Mouse (Mus musculus): ENCODE data around the gene Gata1. TPM values are rescaled to one million over a fixed set of nuclear protein-coding genes. Genes with fewer than 3 reads are reported as not detected.
"Not testable (repeated sequence)": the region's sequence is repeated elsewhere in the genome, so short reads cannot be mapped to it uniquely, and the experiment has no call there.

The Gata1 gene
- 0.18 and 0.26 TPM in 2 replicates for polyA plus RNA-seq (2012; rRNA removed)

DNA sequence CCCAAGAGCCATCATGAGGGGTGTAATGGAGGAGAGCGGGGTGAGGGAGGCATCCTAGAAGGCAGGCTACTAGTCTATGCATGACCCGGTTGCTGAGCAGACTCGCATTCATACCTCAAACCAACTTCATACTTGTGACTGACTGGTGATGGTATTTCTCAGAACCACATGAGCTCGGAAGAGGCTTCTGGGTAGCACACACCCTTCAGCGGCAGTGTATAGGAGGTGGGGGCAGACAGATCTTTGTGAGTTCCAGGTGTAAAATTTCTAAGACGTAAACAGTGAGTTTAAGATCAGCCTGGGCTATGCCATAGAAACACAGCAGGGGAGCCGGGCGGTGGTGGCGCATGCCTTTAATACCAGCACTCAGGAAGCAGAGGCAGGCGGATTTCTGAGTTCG is at the start of gene Gata1:
Gene Gata1, minus strand, starts transcription at position 180 of the 400 bp plus-strand sequence.
- no peak for DNase-seq (ENCODE audit: low spot score)

DNA sequence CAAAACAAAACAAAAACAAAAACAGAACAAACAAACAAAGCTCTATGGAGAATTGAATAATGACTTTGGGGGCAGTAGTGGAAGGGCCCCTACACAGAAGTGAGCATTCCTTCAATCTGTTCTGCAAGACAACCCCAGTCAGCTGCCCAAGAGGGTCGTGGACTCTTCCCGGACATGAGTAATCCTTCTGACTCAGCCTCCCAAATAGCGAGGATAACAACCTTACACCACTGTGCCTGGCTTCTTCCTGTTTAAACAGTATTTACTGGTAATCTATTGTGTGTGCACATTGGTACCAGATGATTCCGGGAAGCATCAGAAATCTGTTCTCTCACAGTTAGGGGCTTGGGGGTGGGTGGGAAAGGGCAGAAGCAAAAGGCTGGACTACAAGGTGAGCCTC is 48.9 kb upstream of the Gata1 start:
- no peak for DNase-seq (ENCODE audit: low spot score)

DNA sequence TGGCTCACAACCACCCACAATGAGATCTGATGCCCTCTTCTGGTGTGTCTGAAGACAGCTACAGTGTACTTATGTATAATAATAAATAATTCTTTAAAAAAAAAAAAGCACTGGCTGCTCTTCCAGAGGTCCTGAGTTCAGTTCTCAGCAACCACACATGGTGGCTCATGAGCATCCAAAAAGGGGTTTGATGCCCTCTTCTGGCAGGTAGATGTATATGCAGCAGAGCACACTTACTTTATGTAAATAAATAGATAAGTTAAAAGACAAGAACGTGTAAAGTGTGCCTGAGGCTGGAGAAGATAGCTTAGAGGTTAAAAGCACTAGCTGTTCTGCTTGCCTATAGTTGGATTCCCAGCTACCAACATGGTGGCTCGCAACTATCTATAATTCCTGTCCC is 46.9 kb upstream of the Gata1 start:
- no peak for DNase-seq (ENCODE audit: low spot score)

DNA sequence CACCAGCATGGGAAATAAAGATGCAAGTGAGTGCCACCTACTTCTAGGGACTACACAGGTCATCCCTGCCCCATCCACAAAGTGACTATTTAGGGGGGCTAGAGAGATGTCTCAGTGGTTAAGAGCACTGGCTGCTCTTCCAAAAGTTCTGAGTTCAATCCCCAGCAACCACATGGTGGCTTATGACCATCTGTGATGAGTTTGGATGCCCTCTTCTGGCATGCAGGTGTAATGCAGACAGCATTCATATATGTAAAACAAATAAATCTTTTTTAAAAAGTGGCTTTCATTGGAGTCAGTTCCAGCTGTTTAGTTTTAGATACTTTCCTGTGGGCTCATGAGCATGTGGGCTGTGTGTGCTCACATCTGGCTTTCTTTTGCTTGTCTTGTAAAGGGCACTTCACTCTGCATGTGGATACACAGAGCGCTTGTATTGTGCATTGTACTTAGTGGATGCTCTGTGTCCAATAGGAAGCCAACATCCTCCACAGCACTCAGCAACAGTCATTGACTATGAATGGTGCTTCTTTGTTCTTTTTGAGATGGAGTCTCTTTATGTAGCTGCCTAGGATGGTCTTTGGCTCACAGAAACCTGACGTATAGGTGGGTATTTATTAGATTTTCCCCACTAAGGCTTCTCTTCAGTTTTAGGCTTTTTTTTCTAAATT is 42.4 kb upstream of the Gata1 start:
- no peak for DNase-seq (ENCODE audit: low spot score)

DNA sequence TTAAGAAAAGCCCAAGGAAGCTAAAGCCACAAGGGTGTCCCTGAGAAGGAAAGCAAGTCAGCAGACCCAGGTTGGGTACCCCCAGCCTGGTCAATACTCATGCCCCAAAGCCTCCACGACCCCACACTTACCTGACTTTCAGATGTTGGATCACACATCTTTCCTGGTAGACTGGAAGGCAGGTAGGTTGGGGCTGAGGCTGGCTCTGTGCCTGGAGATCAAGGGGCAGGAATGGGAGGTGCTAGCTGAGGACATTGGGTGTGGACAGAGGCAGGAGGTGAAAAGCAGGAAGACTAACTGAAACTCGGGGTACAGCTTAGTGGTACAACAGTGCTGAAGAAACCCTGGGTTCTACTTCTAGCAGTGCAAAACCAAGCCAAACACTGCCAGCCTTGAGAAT is 40.4 kb upstream of the Gata1 start, which contains the start of gene Glod5:
Gene Glod5, minus strand, starts transcription at position 207 of the 400 bp plus-strand sequence.
- no peak for DNase-seq (ENCODE audit: low spot score)

DNA sequence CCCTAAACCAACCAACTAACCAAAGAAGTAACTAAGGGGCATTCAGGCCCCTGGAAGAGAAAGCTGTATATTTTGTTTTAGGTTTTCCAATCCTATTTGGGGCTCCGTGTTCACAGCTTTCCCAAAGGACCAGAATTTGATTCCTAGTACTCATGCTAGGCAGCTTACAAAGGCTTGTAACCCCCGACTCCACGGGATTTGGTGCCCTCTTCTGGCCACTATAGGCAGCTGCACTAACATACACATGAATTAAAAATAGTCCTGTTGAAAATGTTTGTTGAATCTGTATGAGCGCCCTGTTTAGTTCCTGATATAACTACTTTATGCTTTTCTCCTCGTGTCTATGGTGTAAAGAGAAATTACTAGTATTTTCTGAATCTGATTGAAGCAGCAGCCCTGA is 39.3 kb upstream of the Gata1 start:
- no peak for DNase-seq (ENCODE audit: low spot score)

DNA sequence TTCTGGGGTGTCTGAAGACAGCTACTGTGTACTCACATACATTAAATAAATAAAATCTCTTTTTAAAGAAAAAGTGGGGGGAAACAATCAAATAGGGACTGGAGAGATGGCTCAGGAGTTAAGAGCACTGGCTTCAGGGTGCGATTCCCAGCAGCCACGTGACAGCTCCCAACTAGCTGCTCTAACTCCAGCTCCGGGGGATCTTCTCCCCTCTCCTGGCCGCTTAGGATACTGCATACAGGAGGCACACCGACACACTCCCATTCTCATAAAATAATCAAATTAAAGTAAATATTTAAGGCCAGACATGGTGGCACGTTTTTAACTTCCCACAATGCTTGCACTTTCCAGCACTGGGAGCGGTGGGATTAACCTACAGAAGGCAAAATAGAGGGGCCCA is 37.8 kb upstream of the Gata1 start:
- not testable (repeated sequence) for DNase-seq (ENCODE audit: low spot score)

DNA sequence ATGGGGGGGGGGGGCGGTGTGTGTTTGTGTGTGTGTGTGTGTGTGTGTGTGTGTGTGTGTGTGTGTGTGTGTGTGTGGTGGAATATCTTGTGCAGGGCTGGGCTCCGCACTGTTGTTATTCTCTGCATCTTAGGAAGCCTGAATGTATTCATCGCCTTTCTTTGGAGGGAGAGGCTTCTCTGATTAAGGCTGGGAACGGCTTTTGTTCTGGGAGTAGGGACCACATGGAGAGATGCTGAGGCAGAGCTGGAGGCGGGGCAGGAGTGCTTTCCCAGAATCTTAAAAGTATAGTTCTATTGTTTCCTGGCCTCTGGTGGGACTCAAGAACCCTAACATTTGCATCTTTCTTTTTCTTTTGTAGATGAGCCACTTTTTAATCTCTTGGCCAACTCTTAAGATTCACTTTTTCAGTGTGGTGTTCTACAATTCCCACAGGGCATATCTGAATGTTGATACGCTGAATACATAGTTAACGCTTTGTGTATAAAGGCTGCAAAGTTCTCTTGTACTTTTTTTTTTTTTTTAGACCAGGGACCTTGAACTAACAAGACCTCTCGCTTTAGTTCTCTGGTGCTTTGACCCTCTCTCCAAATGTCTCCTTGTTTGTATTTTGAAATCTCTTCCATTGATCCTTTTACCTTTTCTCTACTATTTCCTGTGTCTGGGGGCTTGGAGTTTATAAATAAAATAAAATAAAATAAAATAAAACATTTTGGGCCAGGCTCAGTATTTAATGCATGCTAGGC is 35.9 kb upstream of the Gata1 start:
- DNase-seq (ENCODE audit: low spot score): no peak

DNA sequence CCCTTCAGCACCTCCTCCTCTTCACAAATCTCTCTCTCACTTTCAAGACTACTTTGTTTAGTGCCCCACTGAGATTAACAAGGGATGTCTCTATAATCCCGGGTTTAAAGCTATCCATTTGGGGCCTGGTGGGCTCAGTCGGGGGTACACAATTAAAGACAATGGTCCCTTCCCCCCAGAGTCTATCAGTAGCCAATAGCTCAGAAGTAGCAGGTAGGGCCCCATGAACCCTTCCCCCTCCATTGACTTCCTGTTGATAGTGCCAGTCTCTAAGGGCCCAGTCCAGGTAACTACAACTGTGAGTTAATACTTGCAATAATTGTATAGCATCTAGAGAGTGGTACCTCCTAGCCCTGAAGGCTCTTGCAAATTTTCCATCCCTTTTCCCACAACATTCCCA is 35.3 kb upstream of the Gata1 start:
- no peak for DNase-seq (ENCODE audit: low spot score)

DNA sequence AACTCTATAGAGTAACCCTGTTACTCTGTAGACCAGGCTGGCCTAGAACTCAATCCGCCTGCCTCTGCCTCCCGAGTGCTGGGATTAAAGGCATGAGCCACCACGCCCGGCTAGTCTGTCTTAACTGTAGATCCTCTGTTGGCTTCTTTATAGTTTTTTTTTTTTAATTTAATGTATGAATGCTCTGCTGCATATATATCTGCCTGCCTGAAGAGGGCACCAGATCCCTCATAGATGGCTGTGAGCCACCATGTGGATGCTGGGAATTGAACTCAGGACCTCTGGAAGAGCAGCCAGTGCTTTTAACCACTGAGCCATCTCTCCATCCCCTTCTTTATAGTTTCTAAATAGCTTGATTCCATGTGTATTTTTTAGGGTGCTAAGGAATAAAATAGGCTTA is 31.5 kb upstream of the Gata1 start:
- DNase-seq (ENCODE audit: low spot score): not testable (repeated sequence)

DNA sequence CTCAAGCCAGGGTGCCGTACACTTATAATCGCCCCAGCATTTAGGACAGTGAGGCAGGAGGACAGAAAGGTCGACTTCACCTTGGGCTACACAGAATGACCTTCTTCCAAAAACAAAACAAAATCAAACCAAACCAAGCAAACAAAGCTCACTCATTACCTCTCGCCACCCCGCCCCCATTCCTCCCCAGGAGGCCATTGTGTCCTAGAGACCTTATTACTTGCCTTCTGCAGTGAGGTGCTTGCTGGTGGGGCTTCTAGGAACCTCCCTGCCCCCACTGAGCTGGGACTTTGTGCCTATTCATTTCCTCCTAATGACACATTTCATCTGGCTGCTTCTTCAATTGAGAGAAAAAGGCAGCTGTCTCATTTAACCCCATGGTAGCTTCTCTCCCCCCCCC is 30.7 kb upstream of the Gata1 start:
- DNase-seq (ENCODE audit: low spot score): no peak

DNA sequence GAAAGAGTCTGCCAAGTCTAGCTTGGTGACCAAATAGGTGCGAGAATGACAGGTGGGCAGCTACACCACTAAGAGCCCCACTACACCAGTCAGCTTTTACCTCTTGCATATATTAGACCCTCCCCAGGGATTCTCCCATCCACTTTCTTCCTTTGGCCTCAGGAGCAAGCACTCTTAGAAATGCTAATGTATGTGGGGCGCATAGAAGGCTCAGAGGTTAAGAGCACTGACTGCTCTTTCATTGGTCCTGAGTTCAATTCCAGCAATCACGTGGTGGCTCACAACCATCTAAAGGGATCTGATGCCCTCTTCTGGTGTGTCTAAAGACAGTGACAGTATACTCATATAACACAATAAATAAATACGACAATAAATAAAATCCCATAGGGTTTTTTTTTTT is 25.1 kb upstream of the Gata1 start:
- DNase-seq (ENCODE audit: low spot score): no peak

DNA sequence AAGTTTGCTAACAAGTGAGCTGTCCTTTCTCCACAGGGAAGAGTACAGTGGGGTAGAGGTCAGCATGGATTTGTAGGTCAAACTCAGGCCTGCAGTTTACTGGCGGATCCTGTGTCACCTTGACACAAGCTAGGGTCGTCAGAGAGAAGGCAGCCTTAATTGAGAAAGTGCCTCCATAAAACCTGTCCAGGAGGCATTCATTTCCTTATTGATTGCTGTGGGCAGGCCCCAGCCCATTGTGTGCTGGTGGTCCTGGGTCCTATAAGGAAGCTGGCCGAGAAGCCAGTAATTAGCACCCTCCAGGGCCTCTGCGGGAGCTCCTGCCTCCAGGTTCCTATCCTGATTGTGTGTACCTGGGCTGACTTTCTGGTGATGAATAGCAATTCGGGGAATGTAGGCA is 24.1 kb upstream of the Gata1 start:
- DNase-seq (ENCODE audit: low spot score): no peak

DNA sequence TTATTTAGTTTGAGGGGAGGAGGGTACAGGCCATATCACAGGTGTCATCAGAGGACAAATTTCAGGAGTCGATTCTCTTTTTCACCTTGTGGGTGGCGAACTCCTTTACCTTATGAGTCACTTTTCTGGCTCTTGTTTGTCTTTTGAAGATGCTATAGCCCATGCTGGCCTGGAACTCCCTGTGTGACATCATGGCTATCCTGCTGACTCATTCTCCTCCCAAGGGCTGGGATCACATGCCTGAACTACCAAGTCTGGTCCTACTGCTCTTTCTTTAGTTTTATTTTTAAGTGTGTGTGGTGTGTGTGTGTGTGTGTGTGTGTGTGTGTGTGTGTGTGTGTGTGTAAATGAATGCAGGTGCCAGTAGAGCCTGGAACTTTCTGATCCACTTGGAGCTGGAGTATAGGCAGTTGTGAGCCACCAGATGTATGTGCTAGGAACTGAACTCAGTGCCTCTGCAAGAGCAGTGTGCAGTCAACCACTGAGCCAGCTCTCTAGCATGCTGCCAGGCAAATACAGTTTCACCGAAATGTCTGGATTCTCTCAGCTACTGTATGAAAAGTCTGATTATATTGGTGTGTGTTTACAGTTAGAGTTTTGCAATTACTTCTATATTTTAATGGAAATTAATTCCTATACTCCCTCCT is 22.8 kb upstream of the Gata1 start:
- no peak for DNase-seq (ENCODE audit: low spot score)

DNA sequence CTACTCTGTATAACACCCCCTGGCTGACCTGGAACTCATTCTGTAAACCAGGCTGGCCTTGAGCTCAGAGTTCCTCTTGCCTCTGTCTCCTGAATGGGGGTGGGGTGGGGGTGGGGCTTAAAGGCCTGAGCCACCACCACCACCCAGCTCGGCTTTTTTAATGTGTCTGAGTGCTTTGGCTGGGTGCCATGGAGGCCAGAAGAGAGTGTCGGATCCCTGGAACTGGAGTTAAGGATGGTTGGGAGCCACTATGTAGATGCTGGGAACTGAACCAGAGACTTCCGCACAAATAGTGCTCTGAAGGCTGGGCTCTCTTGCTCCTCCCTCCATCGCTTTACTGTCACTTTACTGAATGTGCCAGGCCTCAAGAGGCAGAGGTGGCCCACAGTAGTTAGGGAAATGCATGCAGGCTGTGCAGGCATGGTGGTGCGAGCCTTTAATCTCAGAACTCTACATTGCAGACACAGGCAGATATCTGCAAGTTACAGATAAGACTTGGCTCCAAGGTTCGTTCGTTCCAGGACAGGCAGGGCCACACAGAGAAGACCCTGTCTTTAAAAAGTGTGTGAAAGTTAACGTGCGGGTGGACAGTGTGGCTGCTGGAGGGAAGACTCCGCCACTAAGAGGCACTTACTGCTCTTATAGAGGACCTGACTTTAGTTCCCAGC is 15.3 kb upstream of the Gata1 start:
- no peak for DNase-seq (ENCODE audit: low spot score)

DNA sequence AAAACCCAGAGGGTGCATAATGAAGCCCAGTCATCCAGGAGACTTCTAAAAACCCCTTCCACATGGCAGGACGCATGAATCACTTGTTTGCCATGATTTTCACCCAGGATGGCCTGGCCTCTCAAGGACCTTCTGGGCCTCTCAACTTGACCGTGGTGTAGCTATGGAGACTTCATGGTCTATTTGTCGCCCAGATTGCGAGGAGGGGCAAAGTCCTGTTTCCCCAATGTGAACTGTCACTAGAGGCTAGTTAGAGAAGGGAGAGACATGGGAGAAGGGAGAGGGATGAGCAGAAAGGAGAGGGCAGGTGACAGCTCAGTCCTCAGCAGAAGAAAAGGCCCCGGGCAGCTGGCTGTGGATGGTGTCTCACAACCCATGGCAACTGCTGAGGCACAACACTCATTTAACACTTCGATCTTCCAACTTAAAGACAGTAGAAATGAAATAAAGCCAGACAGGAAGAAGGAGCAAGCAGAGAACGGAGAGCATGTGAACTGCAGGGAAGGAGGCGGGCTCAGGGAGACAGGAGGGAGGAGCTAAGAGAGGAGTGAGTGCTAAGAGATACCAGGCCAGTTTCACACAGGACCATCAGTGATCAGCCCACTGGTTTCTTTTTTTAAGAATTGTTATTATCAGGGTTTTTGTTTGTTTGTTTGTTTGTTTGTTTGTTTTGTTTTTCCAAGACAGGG is 14.7 kb upstream of the Gata1 start:
- DNase-seq (ENCODE audit: low spot score): no peak

DNA sequence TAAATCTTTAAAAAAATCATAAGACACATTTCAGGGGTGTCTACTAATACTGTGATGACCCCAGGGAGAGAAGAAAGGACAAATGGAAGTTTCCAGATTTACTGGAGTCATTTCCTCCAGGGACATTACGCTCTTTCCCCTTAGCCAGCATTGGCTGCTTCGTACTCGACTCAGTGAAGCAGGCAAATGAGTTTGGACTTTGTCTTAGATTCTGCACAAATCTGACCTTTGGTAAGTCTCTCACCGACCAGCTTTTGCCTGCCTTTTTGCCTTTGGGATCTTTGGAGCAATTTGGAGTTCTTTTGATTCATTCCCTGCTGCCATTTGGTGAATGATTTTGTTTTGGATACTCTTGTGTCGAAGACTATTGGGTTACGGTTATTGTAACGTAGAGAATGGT is 3.5 kb upstream of the Gata1 start:
- no peak for DNase-seq (ENCODE audit: low spot score)

DNA sequence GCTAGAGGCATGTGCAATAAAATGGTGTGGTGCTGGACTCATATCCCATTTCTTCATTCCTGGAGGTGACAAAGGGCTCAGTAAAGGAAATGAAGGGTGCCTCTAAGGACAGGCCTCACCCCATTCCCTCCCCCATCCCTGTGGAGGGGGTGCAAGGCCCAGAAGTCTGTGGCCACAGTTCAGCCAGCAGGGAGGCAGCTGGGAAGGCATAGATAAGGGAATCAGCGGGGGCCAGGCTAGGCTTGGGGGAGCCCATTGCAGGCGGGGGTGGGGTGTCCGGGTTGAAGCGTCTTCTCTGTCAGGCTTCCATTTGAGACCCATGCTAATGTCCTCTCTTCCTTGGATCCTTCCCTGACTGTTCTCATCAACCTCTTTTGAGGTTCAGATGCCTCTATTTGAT is 6.6 kb downstream of the Gata1 start:
- DNase-seq (ENCODE audit: low spot score): no peak

DNA sequence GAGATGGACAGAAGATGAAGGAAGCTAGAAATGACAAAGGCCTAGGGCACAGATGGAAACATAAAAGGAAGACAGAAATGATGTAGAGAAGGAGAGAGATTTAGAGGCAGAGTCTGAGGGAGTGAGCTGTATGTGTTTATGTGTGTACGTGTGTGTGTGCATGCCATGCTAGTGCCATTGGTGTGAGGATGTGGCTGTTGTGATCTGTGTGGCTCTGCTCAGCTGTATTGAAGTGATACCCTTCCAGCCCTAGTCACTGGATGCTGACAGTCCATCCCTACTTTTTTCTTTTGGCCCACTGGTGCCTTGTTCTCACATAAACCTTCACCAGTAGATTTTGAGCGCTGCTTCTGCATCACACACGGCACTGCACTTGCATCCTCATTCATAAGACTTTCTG is 9.0 kb downstream of the Gata1 start:
- no peak for DNase-seq (ENCODE audit: low spot score)

DNA sequence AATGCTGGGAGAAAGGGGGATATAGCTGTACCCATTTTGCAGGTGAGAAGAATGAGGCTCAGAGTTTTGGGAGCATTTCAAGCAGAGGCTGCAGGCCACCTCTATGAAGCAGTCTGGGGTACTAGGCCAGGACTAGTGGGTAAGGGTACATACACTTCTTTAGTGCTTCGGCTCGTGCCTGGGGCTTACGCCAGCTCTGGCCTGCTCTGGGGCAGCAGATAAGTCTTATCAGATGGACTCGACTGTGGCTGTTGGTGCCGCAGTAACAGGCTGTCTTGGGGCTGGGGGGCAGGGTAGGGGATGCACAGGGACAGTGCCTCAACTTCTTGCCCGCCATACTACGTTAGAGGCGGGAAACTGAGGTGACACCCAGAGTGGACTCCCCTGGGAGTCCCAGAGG is 9.6 kb downstream of the Gata1 start:
- DNase-seq (ENCODE audit: low spot score): no peak

DNA sequence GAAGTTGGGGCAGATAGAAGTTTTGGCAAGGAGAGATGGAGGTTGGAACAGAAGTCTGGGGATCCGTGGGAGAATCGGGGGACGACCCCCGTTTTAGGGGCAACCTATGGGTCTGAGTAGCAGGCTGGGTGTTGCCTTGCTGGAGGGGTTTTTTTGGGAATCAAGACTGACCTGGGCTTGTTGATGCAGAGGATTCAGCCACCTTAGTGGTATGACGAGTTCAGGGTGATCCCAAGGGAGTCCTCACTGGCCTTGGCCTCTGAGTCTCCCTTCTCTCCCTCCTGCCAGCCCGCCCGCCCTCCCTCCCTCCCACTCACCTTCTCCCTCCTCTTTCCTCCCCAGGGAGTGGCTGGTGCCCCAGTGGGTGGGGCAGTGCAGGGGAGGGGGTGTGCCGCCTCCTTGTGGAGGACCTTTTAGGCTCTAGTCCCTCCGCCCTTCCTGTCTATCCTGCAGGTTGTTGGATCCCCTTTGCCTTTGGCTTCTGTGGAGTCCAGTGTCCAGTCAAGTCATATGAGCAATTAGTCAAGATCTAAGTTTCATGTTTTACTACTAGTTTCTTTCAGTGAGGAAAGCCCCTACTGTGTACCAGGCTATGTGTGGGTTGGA is 10.2 kb downstream of the Gata1 start:
- DNase-seq (ENCODE audit: low spot score): no peak

DNA sequence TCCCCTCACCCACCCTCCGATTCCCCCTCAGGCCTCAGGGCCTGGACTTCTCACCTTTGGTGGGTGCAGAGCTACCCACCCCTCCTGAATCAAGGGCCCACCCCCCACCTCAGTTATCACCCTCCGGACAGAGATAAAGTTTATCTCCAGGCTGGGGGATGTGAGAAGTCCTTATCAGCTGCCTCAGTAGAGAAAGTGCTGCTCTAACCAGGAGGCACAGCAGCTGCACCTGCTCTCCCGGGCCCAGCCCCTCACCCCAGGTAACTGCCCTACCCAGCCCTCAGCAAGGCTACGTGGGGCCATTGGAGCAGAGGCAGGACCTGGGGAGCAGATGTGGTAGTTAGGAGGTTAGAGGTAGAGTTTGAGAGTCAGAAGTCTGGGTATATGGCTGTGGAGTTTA is 11.7 kb downstream of the Gata1 start:
- DNase-seq (ENCODE audit: low spot score): no peak

All from urinary bladder, adult 2 months (tissue).